Comparison of ENCODE assay signal across 1 mouse cellular context in the genomic region with DNA sequence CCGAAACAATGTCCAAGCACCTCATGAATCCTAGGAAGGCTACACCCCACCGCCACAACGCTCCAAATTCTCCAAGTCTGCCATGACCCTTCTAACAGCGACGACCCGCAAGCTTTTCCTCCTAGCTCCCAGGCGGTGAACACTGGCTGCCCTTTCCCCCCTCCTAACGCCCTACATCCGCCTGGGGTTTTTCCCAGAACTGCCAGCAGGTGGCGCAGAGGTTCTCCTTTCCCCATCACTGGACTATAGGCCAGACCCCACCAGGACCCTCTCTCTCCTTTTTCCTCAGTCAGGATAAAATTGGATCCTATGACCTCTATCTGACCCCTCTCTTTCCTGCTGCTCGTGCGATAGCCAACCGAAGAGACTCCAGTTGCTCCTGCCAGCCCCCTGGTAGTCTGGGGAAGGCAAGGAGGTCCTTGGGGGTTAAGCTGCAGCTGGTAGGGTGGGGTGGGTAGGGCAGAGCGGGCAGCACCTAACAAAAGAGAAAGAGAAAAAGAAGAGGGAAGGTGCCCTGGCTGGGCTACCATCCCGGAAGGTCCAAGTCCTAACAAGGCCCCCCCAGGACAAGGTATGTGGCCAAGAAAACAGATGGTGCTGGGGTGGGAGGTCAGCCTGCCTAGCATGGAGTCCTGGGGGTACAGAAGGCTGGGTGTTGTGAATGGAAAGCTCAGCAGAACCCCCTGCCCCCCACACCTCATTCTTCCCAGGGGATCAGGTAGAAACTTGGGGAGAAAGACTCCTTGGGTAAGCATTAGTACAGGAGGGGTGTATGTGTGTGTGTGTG.
TF ChIP-seq lines count a peak whose summit lies in the region.

No protein-coding gene starts in this region.

TF ChIP-seq in ES-E14, 5 proteins besides CTCF, POLR2A, EP300 and RAD21:
- TF ChIP-seq ZNF384 (IDR thresholded peaks at IDR 0.05; ENCODE audit: low read depth, low read length) (no peak), ZC3H11A (IDR thresholded peaks at IDR 0.05; ENCODE audit: borderline replicate concordance, low read depth, low read length) (no peak), CHD2 (IDR thresholded peaks at IDR 0.05; ENCODE audit: low read depth, low read length) (no peak), HCFC1 (IDR thresholded peaks at IDR 0.05; ENCODE audit: borderline replicate concordance, insufficient read depth, low read length) (no peak), MAFK (IDR thresholded peaks at IDR 0.05; ENCODE audit: insufficient read depth, low read depth, low read length) (no peak)
